In the genomic region with DNA sequence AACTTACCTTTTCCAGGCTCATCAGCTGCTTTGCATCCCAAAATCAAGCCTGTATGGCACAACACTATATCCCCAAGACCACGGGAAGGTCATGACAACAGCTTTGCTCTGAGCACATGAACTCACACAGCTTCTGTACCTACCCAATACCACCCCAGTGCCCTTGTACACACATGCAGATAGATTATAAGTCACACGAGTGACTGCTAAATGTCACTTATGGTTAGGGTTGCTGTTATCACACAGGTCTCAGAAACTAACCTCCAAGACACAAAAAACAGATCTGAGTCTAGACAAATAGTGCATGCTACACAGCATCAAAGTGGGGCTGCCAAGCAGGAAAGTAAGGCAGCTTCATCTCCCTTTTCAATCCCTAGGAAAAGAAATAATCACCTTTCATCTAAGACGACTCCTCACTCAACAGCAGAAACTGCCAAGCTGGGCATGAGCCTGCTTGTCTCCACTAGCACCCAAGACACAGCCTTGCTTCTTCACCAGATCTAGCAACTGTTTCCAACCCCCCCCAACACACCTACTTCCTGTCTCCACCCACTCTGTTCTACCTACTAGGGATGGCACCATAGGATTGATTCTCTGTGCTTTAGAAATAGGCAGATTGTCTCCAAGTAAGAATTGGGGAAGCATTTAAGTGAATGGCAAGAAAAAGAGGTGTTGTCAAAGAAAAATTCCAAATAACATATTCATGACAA, we compare ENCODE assay signal across 14 mouse cellular contexts.
DNase-seq lines count a peak whose midpoint lies in the region; ATAC-seq and TF ChIP-seq lines count a peak whose summit lies in the region.
"Had no signal": no experiment of that assay in that cellular context is flagged by ENCODE, and none has a peak within 500 bp of the region (broad histone marks: within the 10 kb centered on the region; RNA-seq: fewer than 3 reads in every experiment).

No protein-coding gene starts in this region.

- DNase-seq in forebrain, postnatal 0 days = no peak
- DNase-seq in forebrain, embryonic 14.5 days (ENCODE audit: low spot score) = no peak
- peak; percentile 41 to 49 for DNase-seq in B cell, adult 2 months
- peak; percentile 66 for DNase-seq in naive thymus-derived CD4-positive, alpha-beta T cell, adult 2 months (ENCODE audit: low read depth)
- DNase-seq in limb, embryonic 10.5 days (ENCODE audit: low spot score) = no peak
- no peak for DNase-seq in cerebellum, adult 9-11 months
- DNase-seq: adrenal gland, postnatal 36 days; cerebellum, adult 2 months; lung, postnatal 14 days had no signal

- H3K9me3 ChIP-seq in forebrain, postnatal 0 days (ENCODE audit: low read length) = no peaks in the 10 kb centered on the region
- H3K9me3 ChIP-seq in forebrain, embryonic 14.5 days (replicated peaks; ENCODE audit: control insufficient read depth, low read length) = no peaks in the 10 kb centered on the region
- no peaks in the 10 kb centered on the region for H3K9me3 ChIP-seq in limb, embryonic 10.5 days (replicated peaks)
- H3K9me3 ChIP-seq: embryonic facial prominence, embryonic 15.5 days; limb, embryonic 13.5 days had no signal

- no peaks in the 10 kb centered on the region for H3K36me3 ChIP-seq in forebrain, postnatal 0 days (ENCODE audit: insufficient read depth)
- no peaks in the 10 kb centered on the region for H3K36me3 ChIP-seq in forebrain, embryonic 14.5 days (ENCODE audit: control insufficient read depth, insufficient read depth, low read length)
- H3K36me3 ChIP-seq in limb, embryonic 10.5 days = no peaks in the 10 kb centered on the region
- H3K36me3 ChIP-seq: embryonic facial prominence, embryonic 15.5 days; limb, embryonic 13.5 days had no signal

- no peaks in the 10 kb centered on the region for H3K27me3 ChIP-seq in forebrain, postnatal 0 days (ENCODE audit: insufficient read depth, low read length)
- no peaks in the 10 kb centered on the region for H3K27me3 ChIP-seq in forebrain, embryonic 14.5 days (replicated peaks; ENCODE audit: control insufficient read depth, insufficient read depth, low read length)
- H3K27me3 ChIP-seq in limb, embryonic 10.5 days (ENCODE audit: low read depth, poor library complexity, severe bottlenecking) = no peaks in the 10 kb centered on the region
- H3K27me3 ChIP-seq: embryonic facial prominence, embryonic 15.5 days; limb, embryonic 13.5 days had no signal

- H3K4me2 ChIP-seq in forebrain, postnatal 0 days (ENCODE audit: low read depth) = no peak overlapping the region
- H3K4me2 ChIP-seq in forebrain, embryonic 14.5 days (ENCODE audit: low read length) = no peak overlapping the region
- H3K4me2 ChIP-seq: embryonic facial prominence, embryonic 15.5 days; heart, embryonic 11.5 days; limb, embryonic 13.5 days had no signal

- H3K4me3 ChIP-seq in forebrain, postnatal 0 days (ENCODE audit: low read depth, low read length) = no peak overlapping the region
- no peak overlapping the region for H3K4me3 ChIP-seq in forebrain, embryonic 14.5 days (ENCODE audit: low read depth, low read length)
- H3K4me3 ChIP-seq in limb, embryonic 10.5 days = no peak overlapping the region
- H3K4me3 ChIP-seq: embryonic facial prominence, embryonic 15.5 days; limb, embryonic 13.5 days had no signal

- H3K27ac ChIP-seq in forebrain, postnatal 0 days (ENCODE audit: low read depth, low read length) = peak overlapping the region; percentile 54; the same call in 1 of the 2 replicates
- no peak overlapping the region for H3K27ac ChIP-seq in forebrain, embryonic 14.5 days (ENCODE audit: low read depth, low read length)
- no peak overlapping the region for H3K27ac ChIP-seq in limb, embryonic 10.5 days
- H3K27ac ChIP-seq: embryonic facial prominence, embryonic 15.5 days; limb, embryonic 13.5 days had no signal

- 78% methylated on average over 3 of the region's 3 CpGs for WGBS in forebrain, postnatal 0 days
- WGBS in forebrain, embryonic 14.5 days = 89% methylated on average over 3 of the region's 3 CpGs
- 85% methylated on average over 3 of the region's 3 CpGs for WGBS in limb, embryonic 10.5 days

- no peak overlapping the region for H3K9ac ChIP-seq in forebrain, postnatal 0 days
- H3K9ac ChIP-seq in forebrain, embryonic 14.5 days (ENCODE audit: low read length) = no peak overlapping the region
- H3K9ac ChIP-seq: embryonic facial prominence, embryonic 15.5 days; limb, embryonic 13.5 days had no signal

- TF ChIP-seq CTCF in forebrain, postnatal 0 days (IDR thresholded peaks at IDR 0.05; ENCODE audit: low read depth) = no peak

- H3K4me1 ChIP-seq in forebrain, postnatal 0 days (ENCODE audit: insufficient read depth) = no peaks in the 10 kb centered on the region
- peaks cover 3% of the 10 kb centered on the region for H3K4me1 ChIP-seq in forebrain, embryonic 14.5 days (ENCODE audit: control insufficient read depth, insufficient read depth, low read length)
- H3K4me1 ChIP-seq in limb, embryonic 10.5 days = peaks cover 5% of the 10 kb centered on the region; the same call in 1 of the 2 replicates

- ATAC-seq in forebrain, postnatal 0 days = no peak
- ATAC-seq in forebrain, embryonic 14.5 days = no peak
- ATAC-seq in erythroblast, adult 5-6 weeks (replicated peaks; ENCODE audit: low FRiP score, poor library complexity, severe bottlenecking) = 0 out of 2 replicates have a peak, but pooled peaks have one; percentile 15
- no peak for ATAC-seq in monocyte, adult 5-6 weeks (replicated peaks; ENCODE audit: insufficient number of reproducible peaks, low FRiP score, low TSS enrichment, poor library complexity, severe bottlenecking)

Comparison
In these comparisons a context has a peak if more than half of its experiments do, and no peak if none do; other contexts are left out.
1. DNase-seq: peak in B cell, adult 2 months (2 of 2) and naive thymus-derived CD4-positive, alpha-beta T cell, adult 2 months (single experiment); none in forebrain, postnatal 0 days (single experiment), forebrain, embryonic 14.5 days (single experiment), limb, embryonic 10.5 days (single experiment) and cerebellum, adult 9-11 months (single experiment).